Mouse (Mus musculus): ENCODE results near the gene Dpp6. TPM values are rescaled to one million over a fixed set of nuclear protein-coding genes. Genes with fewer than 3 reads are reported as not detected.
A peak's percentile ranks its signal among the peaks of the same experiment; 100 is the strongest.

Gene Dpp6
- polyA plus RNA-seq, 1 experiment from 2014 or later, result 7.0 TPM

- no peaks in the 10 kb centered on the region for H3K36me3 ChIP-seq
- no peaks in the 10 kb centered on the region for H3K27me3 ChIP-seq (ENCODE audit: low read depth, poor library complexity, severe bottlenecking)
- H3K9me3 ChIP-seq (replicated peaks), result no peaks in the 10 kb centered on the region
- no peak for DNase-seq (ENCODE audit: low spot score)
- peaks cover 21% of the 10 kb centered on the region for H3K4me1 ChIP-seq
- no peak overlapping the region for H3K4me3 ChIP-seq
- H3K27ac ChIP-seq (replicated peaks), result peak overlapping the region; percentile 69
- WGBS, result 15% methylated on average over 1 of the region's 1 CpGs
Measured at GRCm38 (mm10) chr5:26985114-26985513, 168.1 kb downstream of the Dpp6 start.

GRCm38 (mm10) chr5:26991587-26991986 lies 174.6 kb downstream of the Dpp6 start:
- DNase-seq (ENCODE audit: low spot score), result peak; percentile 34
- 15% methylated on average over 2 of the region's 2 CpGs for WGBS
- no peak overlapping the region for H3K4me3 ChIP-seq
- peaks cover 23% of the 10 kb centered on the region for H3K4me1 ChIP-seq
- H3K27me3 ChIP-seq (ENCODE audit: low read depth, poor library complexity, severe bottlenecking), result no peaks in the 10 kb centered on the region
- no peaks in the 10 kb centered on the region for H3K9me3 ChIP-seq (replicated peaks)
- H3K27ac ChIP-seq (replicated peaks), result peak overlapping the region; percentile 76
- no peaks in the 10 kb centered on the region for H3K36me3 ChIP-seq

GRCm38 (mm10) chr5:27003537-27003936 lies 186.5 kb downstream of the Dpp6 start:
- WGBS, result 91% methylated on average over 7 of the region's 7 CpGs
- DNase-seq (ENCODE audit: low spot score), result no peak
- Histone ChIP-seq H3K4me3 (no peak overlapping the region), H3K27me3 (ENCODE audit: low read depth, poor library complexity, severe bottlenecking) (no peaks in the 10 kb centered on the region), H3K4me1 (no peaks in the 10 kb centered on the region), H3K36me3 (no peaks in the 10 kb centered on the region), H3K27ac (replicated peaks) (no peak overlapping the region), H3K9me3 (replicated peaks) (no peaks in the 10 kb centered on the region)

- no peak overlapping the region for H3K27ac ChIP-seq (replicated peaks)
- no peaks in the 10 kb centered on the region for H3K27me3 ChIP-seq (ENCODE audit: low read depth, poor library complexity, severe bottlenecking)
- no peaks in the 10 kb centered on the region for H3K36me3 ChIP-seq
- H3K4me3 ChIP-seq, result no peak overlapping the region
- no peaks in the 10 kb centered on the region for H3K9me3 ChIP-seq (replicated peaks)
- H3K4me1 ChIP-seq, result no peaks in the 10 kb centered on the region
- DNase-seq (ENCODE audit: low spot score), result no peak
Measured at GRCm38 (mm10) chr5:27009157-27009556, 192.2 kb downstream of the Dpp6 start.

- H3K36me3 ChIP-seq, result no peaks in the 10 kb centered on the region
- 97% methylated on average over 5 of the region's 5 CpGs for WGBS
- H3K27me3 ChIP-seq (ENCODE audit: low read depth, poor library complexity, severe bottlenecking), result no peaks in the 10 kb centered on the region
- no peak overlapping the region for H3K4me3 ChIP-seq
- no peaks in the 10 kb centered on the region for H3K4me1 ChIP-seq
- DNase-seq (ENCODE audit: low spot score), result no peak
- no peak overlapping the region for H3K27ac ChIP-seq (replicated peaks)
- no peaks in the 10 kb centered on the region for H3K9me3 ChIP-seq (replicated peaks)
Measured at GRCm38 (mm10) chr5:27010582-27010981, 193.6 kb downstream of the Dpp6 start.

- Histone ChIP-seq H3K4me1 (peaks cover 7% of the 10 kb centered on the region; the same call in 1 of the 2 replicates), H3K27me3 (ENCODE audit: low read depth, poor library complexity, severe bottlenecking) (no peaks in the 10 kb centered on the region), H3K9me3 (replicated peaks) (no peaks in the 10 kb centered on the region), H3K36me3 (no peaks in the 10 kb centered on the region), H3K4me3 (no peak overlapping the region), H3K27ac (replicated peaks) (no peak overlapping the region)
- no peak for DNase-seq (ENCODE audit: low spot score)
- 54% methylated on average over 3 of the region's 3 CpGs for WGBS
Measured at GRCm38 (mm10) chr5:27018314-27018956, 201.4 kb downstream of the Dpp6 start.

- no peaks in the 10 kb centered on the region for H3K9me3 ChIP-seq (replicated peaks)
- H3K27ac ChIP-seq (replicated peaks), result no peak overlapping the region
- no peaks in the 10 kb centered on the region for H3K27me3 ChIP-seq (ENCODE audit: low read depth, poor library complexity, severe bottlenecking)
- WGBS, result 30% methylated on average over 1 of the region's 1 CpGs
- DNase-seq (ENCODE audit: low spot score), result no peak
- H3K4me1 ChIP-seq, result peaks cover 17% of the 10 kb centered on the region
- H3K36me3 ChIP-seq, result no peaks in the 10 kb centered on the region
- no peak overlapping the region for H3K4me3 ChIP-seq
Measured at GRCm38 (mm10) chr5:27028611-27029010, 211.6 kb downstream of the Dpp6 start.

GRCm38 (mm10) chr5:27029784-27030183 lies 212.8 kb downstream of the Dpp6 start:
- Histone ChIP-seq H3K27ac (replicated peaks) (no peak overlapping the region), H3K27me3 (ENCODE audit: low read depth, poor library complexity, severe bottlenecking) (no peaks in the 10 kb centered on the region), H3K36me3 (no peaks in the 10 kb centered on the region), H3K4me1 (peaks cover 17% of the 10 kb centered on the region), H3K9me3 (replicated peaks) (no peaks in the 10 kb centered on the region), H3K4me3 (no peak overlapping the region)
- DNase-seq (ENCODE audit: low spot score), result peak; percentile 34
- WGBS, result 12% methylated on average over 5 of the region's 5 CpGs

- 69% methylated on average over 4 of the region's 4 CpGs for WGBS
- no peak for DNase-seq (ENCODE audit: low spot score)
- Histone ChIP-seq H3K4me1 (no peaks in the 10 kb centered on the region), H3K27me3 (ENCODE audit: low read depth, poor library complexity, severe bottlenecking) (no peaks in the 10 kb centered on the region), H3K27ac (replicated peaks) (no peak overlapping the region), H3K9me3 (replicated peaks) (no peaks in the 10 kb centered on the region), H3K36me3 (no peaks in the 10 kb centered on the region), H3K4me3 (no peak overlapping the region)
Measured at GRCm38 (mm10) chr5:27034858-27035257, 217.9 kb downstream of the Dpp6 start.

GRCm38 (mm10) chr5:27035291-27035690 lies 218.3 kb downstream of the Dpp6 start:
- WGBS, result 61% methylated on average over 1 of the region's 1 CpGs
- H3K4me3 ChIP-seq, result no peak overlapping the region
- H3K36me3 ChIP-seq, result no peaks in the 10 kb centered on the region
- no peaks in the 10 kb centered on the region for H3K4me1 ChIP-seq
- no peaks in the 10 kb centered on the region for H3K27me3 ChIP-seq (ENCODE audit: low read depth, poor library complexity, severe bottlenecking)
- DNase-seq (ENCODE audit: low spot score), result no peak
- H3K27ac ChIP-seq (replicated peaks), result no peak overlapping the region
- H3K9me3 ChIP-seq (replicated peaks), result no peaks in the 10 kb centered on the region

- H3K4me1 ChIP-seq, result no peaks in the 10 kb centered on the region
- no peaks in the 10 kb centered on the region for H3K27me3 ChIP-seq (ENCODE audit: low read depth, poor library complexity, severe bottlenecking)
- H3K9me3 ChIP-seq (replicated peaks), result no peaks in the 10 kb centered on the region
- DNase-seq (ENCODE audit: low spot score), result peak; percentile 19
- no peak overlapping the region for H3K27ac ChIP-seq (replicated peaks)
- H3K4me3 ChIP-seq, result no peak overlapping the region
- WGBS, result 32% methylated on average over 2 of the region's 2 CpGs
- H3K36me3 ChIP-seq, result no peaks in the 10 kb centered on the region
Measured at GRCm38 (mm10) chr5:27035891-27036290, 218.9 kb downstream of the Dpp6 start.

- H3K4me3 ChIP-seq, result no peak overlapping the region
- H3K27ac ChIP-seq (replicated peaks), result no peak overlapping the region
- 77% methylated on average over 5 of the region's 5 CpGs for WGBS
- H3K27me3 ChIP-seq (ENCODE audit: low read depth, poor library complexity, severe bottlenecking), result no peaks in the 10 kb centered on the region
- H3K4me1 ChIP-seq, result no peaks in the 10 kb centered on the region
- DNase-seq (ENCODE audit: low spot score), result no peak
- H3K36me3 ChIP-seq, result no peaks in the 10 kb centered on the region
- H3K9me3 ChIP-seq (replicated peaks), result no peaks in the 10 kb centered on the region
Measured at GRCm38 (mm10) chr5:27037796-27038195, 220.8 kb downstream of the Dpp6 start.

GRCm38 (mm10) chr5:27048167-27048566 lies 231.2 kb downstream of the Dpp6 start:
- H3K9me3 ChIP-seq (replicated peaks), result no peaks in the 10 kb centered on the region
- DNase-seq (ENCODE audit: low spot score), result peak; percentile 52
- 24% methylated on average over 7 of the region's 7 CpGs for WGBS
- H3K4me1 ChIP-seq, result peaks cover 42% of the 10 kb centered on the region
- H3K27me3 ChIP-seq (ENCODE audit: low read depth, poor library complexity, severe bottlenecking), result peaks cover 34% of the 10 kb centered on the region
- no peak overlapping the region for H3K4me3 ChIP-seq
- no peaks in the 10 kb centered on the region for H3K36me3 ChIP-seq
- H3K27ac ChIP-seq (replicated peaks), result no peak overlapping the region

GRCm38 (mm10) chr5:27048926-27049325 lies 231.9 kb downstream of the Dpp6 start:
- 7% methylated on average over 9 of the region's 9 CpGs for whole genome bisulfite sequencing

More at GRCm38 (mm10) chr5:27048926-27049325, 231.9 kb downstream of the Dpp6 start:
- no peaks in the 10 kb centered on the region for H3K9me3 ChIP-seq (replicated peaks)
- peak overlapping the region; percentile 83 for H3K27ac ChIP-seq (replicated peaks)
- H3K27me3 ChIP-seq (ENCODE audit: low read depth, poor library complexity, severe bottlenecking), result peaks cover 34% of the 10 kb centered on the region
- peaks cover 42% of the 10 kb centered on the region for H3K4me1 ChIP-seq
- DNase-seq (ENCODE audit: low spot score), result peak; percentile 31
- H3K4me3 ChIP-seq, result peak overlapping the region; percentile 70
- no peaks in the 10 kb centered on the region for H3K36me3 ChIP-seq

All from midbrain, embryonic 10.5 days (tissue).